Mouse (Mus musculus): ENCODE results near the gene Gcn1l1.

DNA sequence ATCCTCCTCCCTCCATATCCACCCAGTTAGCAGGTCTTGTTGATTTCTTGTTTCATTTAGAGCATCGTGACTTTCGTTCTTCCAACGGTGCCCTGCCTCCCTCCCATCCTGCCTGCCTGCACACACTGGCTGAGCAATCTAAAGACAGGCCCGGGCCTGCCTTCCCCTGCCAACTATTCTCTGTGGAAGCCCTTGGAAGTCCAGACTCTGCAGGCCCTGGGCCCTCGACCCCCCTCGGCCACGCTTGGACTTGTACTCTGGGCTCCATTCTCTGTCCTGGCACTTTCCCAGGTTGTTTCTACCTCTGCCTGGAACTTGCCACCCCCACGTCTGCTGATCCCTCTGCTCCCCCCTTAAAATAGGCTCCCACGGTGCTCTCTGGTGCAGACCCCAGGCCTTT is 39.1 kb upstream of the Gcn1l1 start:
- TF ChIP-seq CTCF (IDR thresholded peaks at IDR 0.05; ENCODE audit: borderline replicate concordance, extremely low read depth, insufficient read depth, insufficient read length) (no peak), POLR2A (IDR thresholded peaks at IDR 0.05; ENCODE audit: borderline replicate concordance, extremely low read depth, insufficient read depth, insufficient read length, poor library complexity, severe bottlenecking) (no peak)
